Comparison of ENCODE assay signal across 8 mouse cellular contexts in genomic region chr11:60930724-60931281, GRCm38 (mm10). TPM values are rescaled to one million over a fixed set of nuclear protein-coding genes. Genes with fewer than 3 reads are reported as not detected.
DNase-seq lines count a peak whose midpoint lies in the region; ATAC-seq and TF ChIP-seq lines count a peak whose summit lies in the region.

No protein-coding gene starts in this region.

- no peak for ATAC-seq in intestine, embryonic 15.5 days
- ATAC-seq in neural tube, embryonic 12.5 days (ENCODE audit: low FRiP score, low read depth), result no peak

- no peak for TF ChIP-seq CTCF in testis, adult 2 months (IDR thresholded peaks at IDR 0.05; ENCODE audit: control insufficient read depth, insufficient read depth, insufficient replicate concordance, low read depth, low read length)
- TF ChIP-seq CTCF in embryonic fibroblast, embryonic 13.5 days (IDR thresholded peaks at IDR 0.05; ENCODE audit: borderline replicate concordance, insufficient read depth, low read length), result no peak

- intact Hi-C loops in gastrocnemius, postnatal 14 days (cut with DNase I; ENCODE audit: low total_unique reads), result no loop called here

- H3K9me3 ChIP-seq in intestine, embryonic 15.5 days, result no peaks in the 10 kb centered on the region
- H3K9me3 ChIP-seq in neural tube, embryonic 12.5 days, result no peaks in the 10 kb centered on the region

- H3K36me3 ChIP-seq in testis, adult 2 months (ENCODE audit: control insufficient read depth, insufficient read depth, low read length), result no peaks in the 10 kb centered on the region
- H3K36me3 ChIP-seq in intestine, embryonic 15.5 days, result no peaks in the 10 kb centered on the region
- no peaks in the 10 kb centered on the region for H3K36me3 ChIP-seq in neural tube, embryonic 12.5 days

- H3K9ac ChIP-seq in intestine, embryonic 15.5 days, result peak overlapping the region; percentile 57
- peak overlapping the region; percentile 60; the same call in 1 of the 2 replicates for H3K9ac ChIP-seq in neural tube, embryonic 12.5 days

- TF ChIP-seq POLR2A in testis, adult 2 months (IDR thresholded peaks at IDR 0.05; ENCODE audit: control insufficient read depth, low read depth, low read length), result 0 out of 2 replicates have a peak, but pooled peaks have one; percentile 12
- TF ChIP-seq POLR2A in embryonic fibroblast, embryonic 13.5 days (IDR thresholded peaks at IDR 0.05; ENCODE audit: low read depth, low read length), result no peak

- H3K27ac ChIP-seq in testis, adult 2 months (ENCODE audit: control insufficient read depth, insufficient read depth, low read depth, low read length), result no peak overlapping the region
- H3K27ac ChIP-seq in embryonic fibroblast, embryonic 13.5 days (ENCODE audit: insufficient read depth, low read length), result peak overlapping the region; percentile 72
- H3K27ac ChIP-seq in intestine, embryonic 15.5 days, result no peak overlapping the region
- no peak overlapping the region for H3K27ac ChIP-seq in neural tube, embryonic 12.5 days

- peak overlapping the region; percentile 94 for H3K4me3 ChIP-seq in testis, adult 2 months (ENCODE audit: control insufficient read depth, low read depth, low read length)
- peak overlapping the region; percentile 87 for H3K4me3 ChIP-seq in embryonic fibroblast, embryonic 13.5 days (ENCODE audit: insufficient read depth, low read length)
- peak overlapping the region; percentile 95 for H3K4me3 ChIP-seq in intestine, embryonic 15.5 days (replicated peaks)
- H3K4me3 ChIP-seq in neural tube, embryonic 12.5 days, result peak overlapping the region; percentile 74

- H3K4me2 ChIP-seq in intestine, embryonic 15.5 days (replicated peaks), result peak overlapping the region; percentile 77
- H3K4me2 ChIP-seq in neural tube, embryonic 12.5 days (replicated peaks), result peak overlapping the region; percentile 89

- H3K4me1 ChIP-seq in testis, adult 2 months (ENCODE audit: control insufficient read depth, insufficient read depth, low read length), result peaks cover 29% of the 10 kb centered on the region
- H3K4me1 ChIP-seq in embryonic fibroblast, embryonic 13.5 days (ENCODE audit: control insufficient read depth, insufficient read depth, low read length), result peaks cover 11% of the 10 kb centered on the region
- H3K4me1 ChIP-seq in intestine, embryonic 15.5 days (replicated peaks), result peaks cover 50% of the 10 kb centered on the region
- H3K4me1 ChIP-seq in neural tube, embryonic 12.5 days, result peaks cover 27% of the 10 kb centered on the region

- H3K27me3 ChIP-seq in testis, adult 2 months (ENCODE audit: control insufficient read depth, insufficient read depth, low read length), result no peaks in the 10 kb centered on the region
- H3K27me3 ChIP-seq in intestine, embryonic 15.5 days (replicated peaks), result no peaks in the 10 kb centered on the region
- no peaks in the 10 kb centered on the region for H3K27me3 ChIP-seq in neural tube, embryonic 12.5 days (replicated peaks)

- DNase-seq in testis, postnatal 14 days (ENCODE audit: low spot score), result no peak
- no peak for DNase-seq in gastrocnemius, postnatal 14 days
- DNase-seq in cerebellum, postnatal 14 days, result no peak
- DNase-seq in cerebellum, adult 18-20 months, result no peak

- WGBS in intestine, embryonic 15.5 days, result 22% methylated on average over 7 of the region's 7 CpGs
- 28% methylated on average over 7 of the region's 7 CpGs for WGBS in neural tube, embryonic 12.5 days

RNA-seq across cellular contexts. Expression of gene Map2k3, which starts 1.0 kb away (rescaled TPM):
- polyA plus RNA-seq in testis, adult 2 months (2012; rRNA removed), result 36.6 and 36.8 TPM in 2 replicates
- 53.3 and 59.2 TPM in 2 replicates for polyA plus RNA-seq in embryonic fibroblast, embryonic 13.5 days (2011; ENCODE audit: insufficient read length, low read depth, missing spikeins)
- 127 and 144 TPM in 2 replicates for polyA plus RNA-seq in intestine, embryonic 15.5 days (2015; fragmentation: Nextera tagmentation; extraction: Ambion mirVana)
- 40.7 and 41.7 TPM in 2 replicates for polyA plus RNA-seq in neural tube, embryonic 12.5 days (2016; fragmentation: Nextera tagmentation; extraction: Ambion mirVana)
- 100 to 1,000 TPM; 144 to 173 TPM for total RNA-seq in gastrocnemius, postnatal 14 days (2021)

RNA-seq across cellular contexts. Expression of gene Natd1, which starts 16.3 kb away (rescaled TPM):
- polyA plus RNA-seq in testis, adult 2 months (2012; rRNA removed), result 34.6 and 39.6 TPM in 2 replicates
- 11.7 and 15.1 TPM in 2 replicates for polyA plus RNA-seq in embryonic fibroblast, embryonic 13.5 days (2011; ENCODE audit: insufficient read length, low read depth, missing spikeins)
- 9.6 and 11.9 TPM in 2 replicates for polyA plus RNA-seq in intestine, embryonic 15.5 days (2015; fragmentation: Nextera tagmentation; extraction: Ambion mirVana)
- polyA plus RNA-seq in neural tube, embryonic 12.5 days (2016; fragmentation: Nextera tagmentation; extraction: Ambion mirVana), result 27.2 and 28.8 TPM in 2 replicates
- total RNA-seq in gastrocnemius, postnatal 14 days (2021), result 10 to 100 TPM; 10.6 to 11.9 TPM

RNA-seq across cellular contexts. Expression of gene Tmem11, which starts 51.7 kb away (rescaled TPM):
- polyA plus RNA-seq in testis, adult 2 months (2012; rRNA removed), result 15.6 TPM in 2 replicates
- polyA plus RNA-seq in embryonic fibroblast, embryonic 13.5 days (2011; ENCODE audit: insufficient read length, low read depth, missing spikeins), result 31.9 and 34.2 TPM in 2 replicates
- 62.9 and 70.9 TPM in 2 replicates for polyA plus RNA-seq in intestine, embryonic 15.5 days (2015; fragmentation: Nextera tagmentation; extraction: Ambion mirVana)
- polyA plus RNA-seq in neural tube, embryonic 12.5 days (2016; fragmentation: Nextera tagmentation; extraction: Ambion mirVana), result 52.3 and 53.0 TPM in 2 replicates
- total RNA-seq in gastrocnemius, postnatal 14 days (2021), result 10 to 100 TPM; 35.6 to 38.0 TPM
